Mouse (Mus musculus) embryonic facial prominence, embryonic 11.5 days (tissue): ENCODE data around the gene Prex1. TPM values are rescaled to one million over a fixed set of nuclear protein-coding genes. Genes with fewer than 3 reads are reported as not detected.
"Not testable (repeated sequence)": the region's sequence is repeated elsewhere in the genome, so short reads cannot be mapped to it uniquely, and the experiment has no call there.

Experiments
- ATAC-seq: fragments of 200-750 bp; cut with Nextera tagmentation; replicated peaks from 2 replicates; pipeline ENCODE4 v1.8.0; 2017; ENCODE audit warnings: low read depth; ENCODE audit not compliant: insufficient number of reproducible peaks, low FRiP score, low TSS enrichment
- DNase-seq: peaks from one replicate; pipeline ENCODE4 v3.0.0-alpha.2; 2015; ENCODE audit warnings: low spot score
- H3K27ac ChIP-seq: fragments of 300-500 bp; sonication (generic); replicated peaks from 2 replicates; pipeline ENCODE4 v1.5.1; 2014; ENCODE audit warnings: mild to moderate bottlenecking, low read depth, low read length, control low read depth
- H3K27me3 ChIP-seq: fragments of 300-500 bp; sonication (generic); 2 replicates; pipeline ENCODE4 v1.6.1; 2014; ENCODE audit warnings: mild to moderate bottlenecking, low read length, moderate library complexity, mixed read lengths; ENCODE audit not compliant: control insufficient read depth, insufficient read depth
- H3K36me3 ChIP-seq: fragments of 300-500 bp; sonication (generic); replicated peaks from 2 replicates; pipeline ENCODE4 v1.6.1; 2014; ENCODE audit warnings: low read depth, mild to moderate bottlenecking, low read length, moderate library complexity, mixed read lengths; ENCODE audit not compliant: control insufficient read depth, insufficient read depth
- H3K4me1 ChIP-seq: fragments of 300-500 bp; sonication (generic); 2 replicates; pipeline ENCODE4 v1.6.1; 2014; ENCODE audit warnings: low read length, mixed read lengths; ENCODE audit not compliant: control insufficient read depth, insufficient read depth
- H3K4me2 ChIP-seq: fragments of 300-500 bp; sonication (generic); 2 replicates; pipeline ENCODE4 v1.6.1; 2014; ENCODE audit warnings: low read depth, mild to moderate bottlenecking, control low read depth, low read length, moderate library complexity
- H3K4me3 ChIP-seq: fragments of 300-500 bp; sonication (generic); 2 replicates; pipeline ENCODE4 v1.5.1; 2014; ENCODE audit warnings: low read depth, low read length, control low read depth
- H3K9ac ChIP-seq: fragments of 300-500 bp; sonication (generic); replicated peaks from 2 replicates; pipeline ENCODE4 v1.6.1; 2014; ENCODE audit warnings: mild to moderate bottlenecking, control low read depth, low read length
- H3K9me3 ChIP-seq: fragments of 300-500 bp; sonication (generic); replicated peaks from 2 replicates; pipeline ENCODE4 v1.6.1; 2016; ENCODE audit warnings: mild to moderate bottlenecking, low read length, inconsistent platforms, mixed read lengths; ENCODE audit not compliant: control insufficient read depth
- WGBS: fragments of 180-500 bp; shearing (Covaris S2); extraction: QIAGEN DNeasy Blood & Tissue Kit; methylation state at CpG from one replicate; pipeline ENCODE4 v1.1.7; 2014; 5-methylcytosine and 5-hydroxymethylcytosine counted together
- polyA plus RNA-seq: library from polyadenylated mRNA; unstranded; fragments of >200 nt; fragmentation: Nextera tagmentation; extraction: Ambion mirVana; gene quantifications from 2 replicates; pipeline ENCODE4 v1.2.1, GENCODE M21; 2014

The Prex1 gene
- polyA plus RNA-seq, 1 experiment from 2014 or later, result 15.5 TPM

GRCm38 (mm10) chr2:166523156-166523890, 190.3 kb downstream of the Prex1 start:
- WGBS, result 83% methylated on average over 10 of the region's 10 CpGs
- no peak for ATAC-seq
- Histone ChIP-seq H3K4me1 (peaks cover 4% of the 10 kb centered on the region; the same call in 1 of the 2 replicates), H3K9me3 (no peaks in the 10 kb centered on the region), H3K4me2 (no peak overlapping the region), H3K4me3 (no peak overlapping the region), H3K27me3 (no peaks in the 10 kb centered on the region), H3K9ac (no peak overlapping the region), H3K36me3 (no peaks in the 10 kb centered on the region), H3K27ac (no peak overlapping the region)
- no peak for DNase-seq

- H3K27me3 ChIP-seq, result no peaks in the 10 kb centered on the region
Observed at GRCm38 (mm10) chr2:166522612-166523120, 191.0 kb downstream of the Prex1 start.

GRCm38 (mm10) chr2:166521878-166522611, 191.6 kb downstream of the Prex1 start:
- H3K4me2 ChIP-seq, result no peak overlapping the region
- no peaks in the 10 kb centered on the region for H3K27me3 ChIP-seq
- no peaks in the 10 kb centered on the region for H3K9me3 ChIP-seq
- no peaks in the 10 kb centered on the region for H3K36me3 ChIP-seq
- H3K4me1 ChIP-seq, result peaks cover 7% of the 10 kb centered on the region; the same call in 1 of the 2 replicates
- DNase-seq (no peak), ATAC-seq (no peak)
- H3K27ac ChIP-seq, result no peak overlapping the region
- H3K4me3 ChIP-seq, result no peak overlapping the region
- no peak overlapping the region for H3K9ac ChIP-seq
- WGBS, result 65% methylated on average over 16 of the region's 16 CpGs

More at GRCm38 (mm10) chr2:166522612-166523120, 191.0 kb downstream of the Prex1 start:
- WGBS, result 92% methylated on average over 15 of the region's 15 CpGs
- Histone ChIP-seq H3K36me3 (no peaks in the 10 kb centered on the region), H3K4me3 (no peak overlapping the region), H3K4me2 (no peak overlapping the region), H3K27ac (no peak overlapping the region), H3K9me3 (no peaks in the 10 kb centered on the region), H3K4me1 (peaks cover 5% of the 10 kb centered on the region; the same call in 1 of the 2 replicates), H3K9ac (no peak overlapping the region)
- DNase-seq, result no peak
- ATAC-seq, result no peak

GRCm38 (mm10) chr2:166521461-166521860, 192.2 kb downstream of the Prex1 start:
- peaks cover 7% of the 10 kb centered on the region; the same call in 1 of the 2 replicates for H3K4me1 ChIP-seq
- H3K9ac ChIP-seq, result no peak overlapping the region
- DNase-seq (no peak), ATAC-seq (no peak)
- H3K4me2 ChIP-seq, result no peak overlapping the region
- 89% methylated on average over 5 of the region's 5 CpGs for WGBS
- H3K36me3 ChIP-seq, result no peaks in the 10 kb centered on the region
- H3K9me3 ChIP-seq, result no peaks in the 10 kb centered on the region
- H3K27me3 ChIP-seq, result no peaks in the 10 kb centered on the region
- H3K27ac ChIP-seq, result no peak overlapping the region
- no peak overlapping the region for H3K4me3 ChIP-seq

- H3K36me3 ChIP-seq, result no peaks in the 10 kb centered on the region
- no peak overlapping the region for H3K9ac ChIP-seq
- no peak overlapping the region for H3K27ac ChIP-seq
- H3K4me3 ChIP-seq, result no peak overlapping the region
- WGBS, result 89% methylated on average over 12 of the region's 12 CpGs
- DNase-seq, result no peak
- H3K4me1 ChIP-seq, result peaks cover 7% of the 10 kb centered on the region; the same call in 1 of the 2 replicates
- no peak for ATAC-seq
- no peaks in the 10 kb centered on the region for H3K27me3 ChIP-seq
- H3K9me3 ChIP-seq, result no peaks in the 10 kb centered on the region
- no peak overlapping the region for H3K4me2 ChIP-seq
Observed at GRCm38 (mm10) chr2:166520536-166520935, 193.1 kb downstream of the Prex1 start.

- ATAC-seq (peak; percentile 69), DNase-seq (peak; percentile 58)
- H3K4me3 ChIP-seq, H3K27ac ChIP-seq, H3K36me3 ChIP-seq, H3K9me3 ChIP-seq, H3K4me1 ChIP-seq, H3K27me3 ChIP-seq: not testable (repeated sequence)
- Histone ChIP-seq H3K4me2 (peak overlapping the region; percentile 10; the same call in 1 of the 2 replicates), H3K9ac (0 out of 2 replicates have a peak overlapping the region, but pooled peaks have one; percentile 13)
- 8% methylated on average over 14 of the region's 17 CpGs for WGBS
Observed at GRCm38 (mm10) chr2:166517392-166518174, 196.0 kb downstream of the Prex1 start.

GRCm38 (mm10) chr2:166516818-166517353, 196.7 kb downstream of the Prex1 start:
- Histone ChIP-seq H3K27me3 (no peaks in the 10 kb centered on the region), H3K9me3 (no peaks in the 10 kb centered on the region), H3K4me3 (no peak overlapping the region), H3K9ac (no peak overlapping the region), H3K27ac (no peak overlapping the region), H3K4me2 (no peak overlapping the region), H3K4me1 (peaks cover 5% of the 10 kb centered on the region; the same call in 1 of the 2 replicates), H3K36me3 (no peaks in the 10 kb centered on the region)
- DNase-seq (no peak), ATAC-seq (no peak)
- 38% methylated on average over 6 of the region's 6 CpGs for WGBS
